Mouse (Mus musculus) megakaryocyte-erythroid progenitor cell, adult 5-6 weeks (primary cell): Measurements from ENCODE around the gene Dmrtc2. TPM values are rescaled to one million over a fixed set of nuclear protein-coding genes. Genes with fewer than 3 reads are reported as not detected.

Source experiments
- ATAC-seq: replicated peaks from 2 replicates; pipeline ENCODE4 v1.8.0; 2016; ENCODE audit warnings: mild to moderate bottlenecking, inconsistent platforms; ENCODE audit not compliant: severe bottlenecking, poor library complexity, low FRiP score, low TSS enrichment
- total RNA-seq, 2 experiments: library from RNA; stranded (forward) in 1 of 2; stranded (reverse) in 1 of 2; fragments of 200-1000, 215-1000 nt in 1 of 2; fragments of >200 nt in 1 of 2; fragmentation: Nextera tagmentation in 1 of 2; gene quantifications; 2 replicates each; pipeline ENCODE4 v1.2.3; 2014 to 2017

Gene Dmrtc2
- total RNA-seq, 2 experiments from 2014 or later, result not detected

DNA sequence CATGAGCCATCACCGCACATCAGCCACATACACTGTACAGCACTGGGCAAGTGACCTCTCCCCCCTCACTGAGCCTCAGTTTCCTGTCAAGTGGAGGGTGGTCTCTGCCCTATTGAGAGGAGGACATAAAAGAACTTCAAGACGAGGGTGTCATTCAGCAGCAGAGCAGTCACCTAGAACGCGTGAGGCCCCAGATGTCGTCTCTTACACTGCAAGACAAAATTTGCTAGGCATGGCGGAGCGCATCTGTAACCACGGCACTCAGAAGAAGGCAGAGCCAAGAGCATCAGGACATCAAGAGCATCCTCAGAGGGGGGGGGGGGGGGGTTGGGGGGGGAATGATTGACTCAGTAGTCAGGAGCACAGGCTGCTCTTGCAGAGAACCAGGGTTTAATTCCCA lies 26.4 kb downstream of the Dmrtc2 start:
- ATAC-seq, result no peak

DNA sequence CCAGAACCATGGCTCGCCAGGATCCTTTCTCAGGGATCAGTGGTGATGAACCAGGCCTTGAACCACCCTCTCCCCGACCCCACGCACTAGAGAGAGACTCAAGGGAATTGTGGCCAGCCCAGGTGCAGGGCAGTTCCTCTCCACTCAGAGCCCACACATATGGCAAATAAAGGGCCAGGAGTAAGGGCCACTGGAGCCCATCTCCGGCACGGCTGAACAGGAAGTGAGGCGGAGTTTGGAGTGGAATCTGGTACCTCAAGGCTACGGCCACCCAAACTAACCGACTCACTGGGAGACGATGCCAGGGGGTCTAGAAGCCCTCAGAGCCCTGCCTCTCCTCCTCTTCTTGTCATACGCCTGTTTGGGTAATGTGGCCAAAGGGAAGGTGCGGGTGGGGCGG lies 27.4 kb downstream of the Dmrtc2 start, which contains the start of gene Cd79a:
Gene Cd79a (plus strand): TSS at position 158 of the 400 bp plus-strand sequence.
- ATAC-seq, result no peak

GRCm38 (mm10) chr7:24897959-24898358 lies 28.1 kb downstream of the Dmrtc2 start:
- ATAC-seq, result no peak

DNA sequence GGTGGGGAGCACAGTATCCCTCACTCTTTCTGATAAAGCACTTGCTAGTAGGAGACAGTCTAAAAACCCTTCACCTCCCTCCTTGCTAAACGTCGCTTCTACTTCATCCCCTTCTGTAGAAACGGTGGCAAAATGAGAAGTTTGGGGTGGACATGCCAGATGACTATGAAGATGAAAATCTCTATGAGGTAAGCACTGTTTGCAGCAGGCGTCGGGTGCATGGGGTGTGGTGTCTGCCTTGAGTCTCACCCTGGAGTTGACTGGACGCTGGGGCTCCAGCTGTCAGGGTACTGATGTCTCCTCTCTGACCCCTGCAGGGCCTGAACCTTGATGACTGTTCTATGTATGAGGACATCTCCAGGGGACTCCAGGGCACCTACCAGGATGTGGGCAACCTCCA lies 31.3 kb downstream of the Dmrtc2 start:
- no peak for ATAC-seq

DNA sequence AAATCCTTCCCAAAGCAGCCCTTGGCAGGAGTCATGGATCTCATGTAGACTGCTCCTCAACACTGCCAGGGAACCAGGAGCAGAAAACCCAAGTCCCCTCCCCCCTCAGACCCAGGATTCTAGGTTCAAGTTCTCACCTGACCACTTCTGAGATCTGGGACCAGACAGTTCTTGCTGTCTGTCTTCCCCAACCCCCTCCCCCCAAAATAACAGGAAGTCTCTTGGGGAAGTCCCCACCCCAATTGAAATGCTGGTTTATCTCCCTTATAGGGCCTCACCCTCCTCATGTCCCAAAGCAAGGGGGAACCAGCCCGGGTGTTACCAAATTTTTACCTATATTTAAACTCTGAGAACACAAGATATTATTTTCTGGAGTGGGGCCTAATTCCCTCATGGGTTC lies 32.0 kb downstream of the Dmrtc2 start:
- ATAC-seq, result no peak

GRCm38 (mm10) chr7:24902264-24902629 lies 32.4 kb downstream of the Dmrtc2 start:
- ATAC-seq, result no peak

GRCm38 (mm10) chr7:24902630-24903443 lies 33.0 kb downstream of the Dmrtc2 start, which contains the start of gene Arhgef1:
Arhgef1 (plus strand) TSS chr7:24902912.
- ATAC-seq, result 0 out of 2 replicates have a peak, but pooled peaks have one; percentile 24

- ATAC-seq, result no peak
Observed at GRCm38 (mm10) chr7:24903444-24903825, 33.6 kb downstream of the Dmrtc2 start.

- peak; percentile 86 for ATAC-seq
Observed at GRCm38 (mm10) chr7:24904070-24904483, 34.2 kb downstream of the Dmrtc2 start.

- peak; percentile 41 for ATAC-seq
Observed at GRCm38 (mm10) chr7:24904936-24905335, 35.1 kb downstream of the Dmrtc2 start.

DNA sequence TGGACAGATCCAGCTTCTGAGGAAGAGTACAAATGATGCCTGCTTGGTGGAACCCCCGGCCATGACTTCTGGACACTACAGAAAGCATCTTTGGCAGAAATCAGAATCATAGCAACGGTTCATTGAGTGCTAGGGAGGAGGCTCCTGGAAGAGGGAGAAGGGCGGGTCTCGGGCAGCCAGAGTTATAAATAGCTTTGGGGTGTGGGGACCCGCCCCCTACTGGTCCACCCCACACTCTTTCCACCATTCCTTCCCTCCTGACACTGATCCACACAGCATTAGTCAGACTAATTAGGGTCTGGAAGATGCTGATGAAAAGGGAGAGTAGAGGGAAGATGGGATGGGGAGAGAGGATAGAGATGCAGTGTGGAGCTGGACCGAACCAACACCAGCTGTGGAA lies 36.7 kb downstream of the Dmrtc2 start:
- no peak for ATAC-seq

DNA sequence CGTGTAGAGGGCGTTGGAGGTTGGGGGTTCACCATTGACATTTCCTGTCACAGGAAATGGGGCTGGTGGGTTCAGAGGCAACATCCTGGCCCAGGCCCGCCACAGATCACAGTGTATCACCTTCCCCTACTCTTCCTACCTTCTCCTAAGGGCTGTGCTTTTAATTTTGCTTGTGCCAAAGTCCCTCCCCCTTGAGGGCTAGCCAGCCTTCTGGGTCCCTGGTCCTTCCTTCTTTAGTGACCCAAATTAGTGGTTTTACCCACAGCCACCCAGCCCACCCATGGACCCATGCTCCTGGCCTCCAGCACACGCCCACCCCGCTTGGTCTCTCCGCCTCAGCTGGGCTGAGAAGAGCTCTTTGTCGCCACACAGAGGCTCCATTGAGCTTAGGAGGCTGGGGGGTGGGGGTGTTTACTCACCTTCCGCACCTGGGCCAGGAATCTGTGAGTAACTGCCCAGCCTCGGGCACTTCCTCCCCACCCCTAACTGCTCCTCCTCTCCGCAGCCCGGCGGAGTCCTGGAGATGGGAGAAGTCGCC lies 37.4 kb downstream of the Dmrtc2 start:
- no peak for ATAC-seq

GRCm38 (mm10) chr7:24912480-24912879 lies 42.6 kb downstream of the Dmrtc2 start:
- no peak for ATAC-seq

GRCm38 (mm10) chr7:24918763-24919323 lies 49.0 kb downstream of the Dmrtc2 start:
- ATAC-seq, result no peak

DNA sequence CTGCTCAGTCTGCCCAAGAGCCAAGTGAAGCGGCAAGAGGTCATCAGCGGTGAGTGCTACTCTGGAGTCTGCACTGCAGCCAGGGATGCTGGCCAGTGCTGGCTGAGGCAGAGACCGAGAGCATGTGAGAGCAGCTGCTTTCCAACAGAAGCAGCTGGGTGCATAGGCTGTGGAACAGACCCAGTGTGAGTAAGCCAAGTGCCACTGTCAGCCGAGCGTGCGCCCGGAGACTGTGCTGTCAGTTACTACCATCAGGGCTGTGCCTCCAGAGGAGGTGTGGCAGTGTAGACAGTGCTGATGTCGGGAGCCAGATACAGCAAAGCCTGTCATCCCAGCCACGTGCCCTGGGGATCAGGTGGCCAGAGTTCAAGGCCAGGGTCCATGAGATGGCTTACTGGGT lies 49.9 kb downstream of the Dmrtc2 start:
- ATAC-seq, result no peak

Other genes starting within 250 kb of the Dmrtc2 start
- not detected in 2 replicates for gene Lypd3, start 233.5 kb upstream of the Dmrtc2 start, total RNA-seq (2014; fragmentation: Nextera tagmentation)
- gene Lypd3, start 233.5 kb upstream of the Dmrtc2 start, total RNA-seq (2017), result not detected in 2 replicates
- not detected in 2 replicates for gene Tex101, start 193.4 kb upstream of the Dmrtc2 start, total RNA-seq (2014; fragmentation: Nextera tagmentation)
- gene Tex101, start 193.4 kb upstream of the Dmrtc2 start, total RNA-seq (2017), result not detected in 2 replicates
- gene BC049730, start 160.8 kb upstream of the Dmrtc2 start, total RNA-seq (2014; fragmentation: Nextera tagmentation), result not detected in 2 replicates
- not detected in 2 replicates for gene BC049730, start 160.8 kb upstream of the Dmrtc2 start, total RNA-seq (2017)
- gene Gm4763, start 143.1 kb upstream of the Dmrtc2 start, total RNA-seq (2014; fragmentation: Nextera tagmentation), result not detected in 2 replicates
- gene Gm4763, start 143.1 kb upstream of the Dmrtc2 start, total RNA-seq (2017), result not detected in 2 replicates
- gene Cd177, start 109.7 kb upstream of the Dmrtc2 start, total RNA-seq (2014; fragmentation: Nextera tagmentation), result 3.2 TPM in 1 of 2 replicates, not detected in the other
- gene Cd177, start 109.7 kb upstream of the Dmrtc2 start, total RNA-seq (2017), result 1.8 and 2.6 TPM in 2 replicates
- gene Ceacam10, start 92.9 kb upstream of the Dmrtc2 start, total RNA-seq (2014; fragmentation: Nextera tagmentation), result not detected in 2 replicates
- 6.4 TPM in 1 of 2 replicates, not detected in the other for gene Ceacam10, start 92.9 kb upstream of the Dmrtc2 start, total RNA-seq (2017)
- 0.96 and 1.0 TPM in 2 replicates for gene Gm9844, start 7.8 kb upstream of the Dmrtc2 start, total RNA-seq (2014; fragmentation: Nextera tagmentation)
- 5.2 and 13.0 TPM in 2 replicates for gene Gm9844, start 7.8 kb upstream of the Dmrtc2 start, total RNA-seq (2017)
- not detected in 2 replicates for gene Lypd4, start 116 bp upstream of the Dmrtc2 start, total RNA-seq (2014; fragmentation: Nextera tagmentation)
- not detected in 2 replicates for gene Lypd4, start 116 bp upstream of the Dmrtc2 start, total RNA-seq (2017)
- gene Rps19, start 14.3 kb downstream of the Dmrtc2 start, total RNA-seq (2014; fragmentation: Nextera tagmentation), result 4,961 and 5,532 TPM in 2 replicates
- gene Rps19, start 14.3 kb downstream of the Dmrtc2 start, total RNA-seq (2017), result 979 and 1,008 TPM in 2 replicates
- 1.5 and 29.5 TPM in 2 replicates for gene Cd79a, start 27.3 kb downstream of the Dmrtc2 start, total RNA-seq (2014; fragmentation: Nextera tagmentation)
- 4.4 TPM in 1 of 2 replicates, not detected in the other for gene Cd79a, start 27.3 kb downstream of the Dmrtc2 start, total RNA-seq (2017)
- gene Arhgef1, start 32.9 kb downstream of the Dmrtc2 start, total RNA-seq (2014; fragmentation: Nextera tagmentation), result 104 and 120 TPM in 2 replicates
- gene Arhgef1, start 32.9 kb downstream of the Dmrtc2 start, total RNA-seq (2017), result 21.9 and 32.8 TPM in 2 replicates
- not detected in 2 replicates for gene Gm4881, start 74.4 kb downstream of the Dmrtc2 start, total RNA-seq (2014; fragmentation: Nextera tagmentation)
- gene Gm4881, start 74.4 kb downstream of the Dmrtc2 start, total RNA-seq (2017), result not detected in 2 replicates
- gene Rabac1, start 102.7 kb downstream of the Dmrtc2 start, total RNA-seq (2014; fragmentation: Nextera tagmentation), result 128 and 146 TPM in 2 replicates
- 38.0 and 103 TPM in 2 replicates for gene Rabac1, start 102.7 kb downstream of the Dmrtc2 start, total RNA-seq (2017)
- gene Atp1a3, start 135.9 kb downstream of the Dmrtc2 start, total RNA-seq (2014; fragmentation: Nextera tagmentation), result not detected in 2 replicates
- 0.75 TPM in 1 of 2 replicates, not detected in the other for gene Atp1a3, start 135.9 kb downstream of the Dmrtc2 start, total RNA-seq (2017)
- 20.9 and 31.7 TPM in 2 replicates for gene Grik5, start 202.3 kb downstream of the Dmrtc2 start, total RNA-seq (2014; fragmentation: Nextera tagmentation)
- 0.23 and 6.4 TPM in 2 replicates for gene Grik5, start 202.3 kb downstream of the Dmrtc2 start, total RNA-seq (2017)
- 12.0 and 18.6 TPM in 2 replicates for gene Zfp574, start 202.5 kb downstream of the Dmrtc2 start, total RNA-seq (2014; fragmentation: Nextera tagmentation)
- gene Zfp574, start 202.5 kb downstream of the Dmrtc2 start, total RNA-seq (2017), result 3.7 and 6.9 TPM in 2 replicates